Mouse (Mus musculus): ENCODE measurements around the gene Prr14l.
"Not testable (repeated sequence)": the region's sequence is repeated elsewhere in the genome, so short reads cannot be mapped to it uniquely, and the experiment has no call there.

DNA sequence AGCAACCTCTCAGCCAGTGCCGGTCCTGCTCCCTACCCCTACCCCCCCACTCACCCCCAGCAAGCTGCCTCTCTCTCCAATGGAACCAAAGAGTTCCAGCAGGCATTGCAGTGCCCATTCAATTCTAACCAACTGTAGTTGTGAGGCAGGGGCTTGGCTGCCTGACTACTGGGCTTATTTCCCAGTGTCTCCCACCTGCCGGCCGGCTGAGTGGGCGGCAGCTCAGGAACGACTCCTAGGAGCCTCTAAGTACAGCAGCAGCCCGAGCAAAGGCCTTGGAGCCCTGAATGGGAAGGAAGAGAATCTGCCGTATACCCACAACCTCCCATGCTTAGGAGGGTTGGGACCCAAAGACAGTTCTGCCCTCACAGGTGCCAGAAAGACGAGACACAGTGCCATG lies 113.2 kb downstream of the Prr14l start:
- TF ChIP-seq POLR2A (IDR thresholded peaks at IDR 0.05; ENCODE audit: control insufficient read depth, extremely low read depth, insufficient read depth, low read length, poor library complexity); CTCF (IDR thresholded peaks at IDR 0.05; ENCODE audit: borderline replicate concordance, control insufficient read depth, extremely low read depth, insufficient read depth, low read length, poor library complexity): not testable (repeated sequence)
